ENCODE assay signal across 18 mouse cellular contexts in genomic region chr2:127754113-127754512, GRCm38 (mm10). TPM values are rescaled to one million over a fixed set of nuclear protein-coding genes. Genes with fewer than 3 reads are reported as not detected.
"Had no signal": no experiment of that assay in that cellular context is flagged by ENCODE, and none has a peak within 500 bp of the region (broad histone marks: within the 10 kb centered on the region; RNA-seq: fewer than 3 reads in every experiment).

No protein-coding gene starts in this region.

- H3K9me3 ChIP-seq: limb, embryonic 12.5 days; limb, embryonic 15.5 days had no signal

- H3K4me2 ChIP-seq: limb, embryonic 12.5 days; limb, embryonic 15.5 days; liver, embryonic 11.5 days; lung, embryonic 14.5 days; midbrain, embryonic 11.5 days had no signal

- H3K9ac ChIP-seq: limb, embryonic 12.5 days; limb, embryonic 15.5 days; liver, embryonic 14.5 days; liver, postnatal 0 days; lung, embryonic 14.5 days had no signal

- H3K27me3 ChIP-seq: limb, embryonic 12.5 days; limb, embryonic 15.5 days had no signal

- DNase-seq: kidney, adult 18-20 months; kidney, adult 9 months; kidney, postnatal 14 days; kidney, postnatal 4 days; left cerebral cortex, postnatal 4 days; liver, postnatal 0 days; lung, embryonic 14.5 days; midbrain, embryonic 14.5 days; thymus, adult 18-20 months; thymus, postnatal 36 days had no signal

- H3K4me3 ChIP-seq: limb, embryonic 12.5 days; limb, embryonic 15.5 days had no signal

- H3K27ac ChIP-seq: limb, embryonic 12.5 days; limb, embryonic 15.5 days; liver, embryonic 14.5 days; macrophage had no signal

- H3K4me1 ChIP-seq: limb, embryonic 12.5 days; limb, embryonic 15.5 days had no signal

- ATAC-seq: liver, postnatal 0 days; lung, postnatal 0 days had no signal

RNA-seq across cellular contexts. Expression of gene Mall, which starts 24.4 kb away (rescaled TPM):
- total RNA-seq: megakaryocyte-erythroid progenitor cell, adult 5-6 weeks had no signal
- polyA plus RNA-seq: macrophage had no signal
